Mouse (Mus musculus) lung, postnatal 0 days (tissue): ENCODE measurements at regions not wholly inside any gene's neighbourhood (a gene's known extent, or its start where the extent isn't known, plus 50 kb on each side); places are given as distances from the start of the nearest gene placed in this dataset.

Experiments used
- CTCF ChIP-seq: IDR thresholded peaks from 2 replicates; pipeline ENCODE4 v1.5.1; 2016; ENCODE audit warnings: antibody characterized with exemption, mild to moderate bottlenecking
- EP300 ChIP-seq: IDR thresholded peaks from 2 replicates; pipeline ENCODE4 v1.6.1; 2016; ENCODE audit warnings: antibody characterized with exemption, mild to moderate bottlenecking, control low read depth

DNA sequence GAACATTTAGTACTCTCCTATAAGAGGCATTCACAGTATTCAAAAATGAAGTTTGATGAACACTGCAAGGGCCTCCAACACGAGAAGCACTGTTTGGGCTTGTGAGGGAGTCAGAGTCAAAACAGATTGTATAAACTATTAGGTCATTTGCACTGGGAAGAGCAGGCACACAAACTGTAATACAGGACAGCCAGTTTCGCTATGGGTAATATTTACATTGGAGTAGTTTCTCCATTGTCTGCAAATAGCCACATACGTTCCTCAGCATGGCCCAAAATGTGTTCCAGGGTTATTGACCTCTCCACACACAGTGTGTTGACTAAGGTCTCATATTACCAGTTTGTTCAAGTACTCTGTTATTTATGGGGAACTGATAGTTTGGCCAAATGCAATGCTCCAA lies 173.7 kb upstream of the Camk1g start:
- TF ChIP-seq CTCF (no peak), EP300 (no peak)
